Mouse (Mus musculus) liver, adult 2 months (tissue): ENCODE results near the gene Tanc1. TPM values are rescaled to one million over a fixed set of nuclear protein-coding genes. Genes with fewer than 3 reads are reported as not detected.

ENCODE experiments used
- DNase-seq: peaks from one replicate; pipeline ENCODE4 v3.0.0-alpha.2; 2011; ENCODE audit warnings: low read depth, low spot score; ENCODE audit errors: extremely low read depth
- H3K27ac ChIP-seq: fragments of 200-500 bp; replicated peaks from 2 replicates; pipeline ENCODE4 v1.5.1; 2012; ENCODE audit warnings: low read depth, mild to moderate bottlenecking, control low read depth, inconsistent platforms, low read length; ENCODE audit not compliant: insufficient read depth
- H3K27me3 ChIP-seq: fragments of 200-500 bp; 2 replicates; pipeline ENCODE4 v1.6.1; 2012; ENCODE audit warnings: mild to moderate bottlenecking, moderate library complexity, low read length, inconsistent platforms; ENCODE audit not compliant: control insufficient read depth, insufficient read depth
- H3K36me3 ChIP-seq: fragments of 200-500 bp; 2 replicates; pipeline ENCODE4 v1.6.1; 2012; ENCODE audit warnings: low read length, inconsistent platforms; ENCODE audit not compliant: control insufficient read depth, insufficient read depth
- H3K4me1 ChIP-seq: fragments of 200-500 bp; 2 replicates; pipeline ENCODE4 v1.6.1; 2011; ENCODE audit warnings: low read length; ENCODE audit not compliant: control insufficient read depth, insufficient read depth
- H3K4me3 ChIP-seq: fragments of 200-500 bp; 2 replicates; pipeline ENCODE4 v1.5.1; 2011; ENCODE audit warnings: low read depth, mild to moderate bottlenecking, control low read depth, low read length, moderate library complexity; ENCODE audit not compliant: insufficient read depth
- H3K79me2 ChIP-seq: fragments of 200-500 bp; 2 replicates; pipeline ENCODE4 v1.6.1; 2012; ENCODE audit warnings: inconsistent platforms, mild to moderate bottlenecking, low read length, moderate library complexity; ENCODE audit not compliant: control insufficient read depth, insufficient read depth
- H3K9ac ChIP-seq: fragments of 200-500 bp; 2 replicates; pipeline ENCODE4 v1.6.1; 2012; ENCODE audit warnings: low read depth, mild to moderate bottlenecking, control low read depth, inconsistent platforms, low read length
- CTCF ChIP-seq: fragments of 200-500 bp; IDR thresholded peaks from 2 replicates; pipeline ENCODE4 v1.5.1; 2011; ENCODE audit warnings: low read depth, low read length, control low read depth
- POLR2A ChIP-seq: fragments of 200-500 bp; IDR thresholded peaks from 2 replicates; pipeline ENCODE4 v1.6.1; 2011; ENCODE audit warnings: low read length, control low read depth; ENCODE audit not compliant: insufficient read depth; ENCODE audit errors: extremely low read depth
- WGBS: fragments of 180-500 bp; shearing (Covaris S2); methylation state at CpG from one replicate; pipeline ENCODE4 v1.1.7; 2018; 5-methylcytosine and 5-hydroxymethylcytosine counted together
- polyA plus RNA-seq: library from polyadenylated mRNA; depleted of rRNA; stranded (reverse); fragments of >200 nt; gene quantifications from 2 replicates; pipeline ENCODE4 v1.2.3, GENCODE M21; 2012
- total RNA-seq: library from RNA; depleted of rRNA; stranded (reverse); fragments of >200 nt; gene quantifications from 2 replicates; pipeline ENCODE4 v1.2.3, GENCODE M21; 2014

Tanc1 gene
- total and polyA plus RNA-seq, 2 experiments, result 2.7 to 5.0 TPM

GRCm38 (mm10) chr2:59713626-59714556, 102.0 kb downstream of the Tanc1 start:
- H3K27ac ChIP-seq, result no peak overlapping the region
- H3K4me1 ChIP-seq, result no peaks in the 10 kb centered on the region
- H3K36me3 ChIP-seq, result no peaks in the 10 kb centered on the region
- no peaks in the 10 kb centered on the region for H3K79me2 ChIP-seq
- peak; percentile 29 for DNase-seq
- H3K4me3 ChIP-seq, result no peak overlapping the region
- no peak overlapping the region for H3K9ac ChIP-seq
- H3K27me3 ChIP-seq, result no peaks in the 10 kb centered on the region
- TF ChIP-seq CTCF (no peak), POLR2A (no peak)
- 65% methylated on average over 9 of the region's 9 CpGs for WGBS

GRCm38 (mm10) chr2:59714992-59715391, 103.2 kb downstream of the Tanc1 start:
- WGBS, result 86% methylated on average over 2 of the region's 2 CpGs
- no peak overlapping the region for H3K4me3 ChIP-seq
- DNase-seq, result no peak
- TF ChIP-seq POLR2A, result no peak
- no peak for TF ChIP-seq CTCF
- H3K9ac ChIP-seq, result no peak overlapping the region
- H3K27ac ChIP-seq, result no peak overlapping the region
- no peaks in the 10 kb centered on the region for H3K36me3 ChIP-seq
- no peaks in the 10 kb centered on the region for H3K27me3 ChIP-seq
- no peaks in the 10 kb centered on the region for H3K79me2 ChIP-seq
- no peaks in the 10 kb centered on the region for H3K4me1 ChIP-seq

GRCm38 (mm10) chr2:59716461-59716860, 104.6 kb downstream of the Tanc1 start:
- 91% methylated on average over 3 of the region's 3 CpGs for WGBS
- no peak for DNase-seq
- Histone ChIP-seq H3K27me3 (no peaks in the 10 kb centered on the region), H3K4me1 (no peaks in the 10 kb centered on the region), H3K9ac (no peak overlapping the region), H3K36me3 (no peaks in the 10 kb centered on the region), H3K79me2 (no peaks in the 10 kb centered on the region), H3K27ac (no peak overlapping the region), H3K4me3 (no peak overlapping the region)
- no peak for TF ChIP-seq CTCF
- no peak for TF ChIP-seq POLR2A

GRCm38 (mm10) chr2:59717746-59718294, 106.0 kb downstream of the Tanc1 start:
- no peak for DNase-seq
- H3K4me1 ChIP-seq, result no peaks in the 10 kb centered on the region
- H3K27me3 ChIP-seq, result no peaks in the 10 kb centered on the region
- 79% methylated on average over 3 of the region's 3 CpGs for WGBS
- no peaks in the 10 kb centered on the region for H3K36me3 ChIP-seq
- H3K27ac ChIP-seq, result no peak overlapping the region
- no peak overlapping the region for H3K4me3 ChIP-seq
- no peaks in the 10 kb centered on the region for H3K79me2 ChIP-seq
- no peak overlapping the region for H3K9ac ChIP-seq
- TF ChIP-seq POLR2A (no peak), CTCF (no peak)

DNA sequence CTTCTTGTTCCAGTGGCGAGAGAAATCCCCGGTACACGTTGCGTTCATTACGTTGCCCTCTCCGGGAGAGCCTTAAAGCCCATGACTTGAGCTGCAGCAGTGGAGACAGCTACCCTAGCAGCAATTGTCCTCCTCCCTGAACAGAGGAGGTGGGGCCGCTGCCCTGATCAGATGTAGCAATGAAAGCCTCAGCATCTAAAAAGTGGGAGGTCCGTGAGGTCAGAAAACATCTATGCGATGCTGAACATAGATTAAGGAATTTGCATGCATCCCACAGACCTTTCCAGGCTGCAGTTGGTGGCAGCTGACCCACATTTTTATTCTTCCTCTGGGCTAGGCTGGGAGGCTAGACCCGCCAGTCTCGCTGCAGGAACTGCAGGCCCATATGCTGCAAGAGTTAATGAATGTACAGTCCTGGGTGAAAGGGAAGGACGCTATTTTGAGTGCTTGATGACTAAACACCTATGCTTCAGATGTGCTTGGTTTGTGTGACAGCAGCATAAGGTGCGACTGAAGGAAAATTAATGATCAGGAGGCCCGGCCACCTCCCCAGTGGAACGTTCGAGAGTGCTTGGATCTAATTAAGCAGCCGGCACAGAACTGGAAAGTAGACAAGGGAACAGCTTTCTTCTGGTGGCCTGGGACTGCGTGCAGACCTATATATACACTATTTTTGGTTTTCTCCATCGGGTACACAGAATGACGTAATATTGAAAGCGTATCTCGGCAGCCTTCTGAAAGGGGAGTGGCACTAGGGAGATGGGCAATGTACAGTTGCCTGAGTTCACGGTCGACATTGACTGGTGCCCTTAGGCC, 107.0 kb downstream of the Tanc1 start:
- DNase-seq, result no peak
- Histone ChIP-seq H3K4me3 (no peak overlapping the region), H3K36me3 (no peaks in the 10 kb centered on the region), H3K27me3 (no peaks in the 10 kb centered on the region), H3K9ac (no peak overlapping the region), H3K79me2 (no peaks in the 10 kb centered on the region), H3K4me1 (no peaks in the 10 kb centered on the region), H3K27ac (no peak overlapping the region)
- 80% methylated on average over 24 of the region's 24 CpGs for WGBS
- TF ChIP-seq CTCF (no peak), POLR2A (no peak)
